Mouse (Mus musculus) E14TG2a.4 (cell line): ENCODE data around the gene Vav3.

Experiments
- CTCF ChIP-seq: conservative IDR thresholded peaks from 2 replicates; pipeline ENCODE4 v1.5.1; 2014; ENCODE audit warnings: low read length
- NANOG ChIP-seq: IDR thresholded peaks from 2 replicates; pipeline ENCODE4 v1.6.1; 2014; ENCODE audit warnings: borderline replicate concordance, low read length, mixed read lengths
- POU5F1 ChIP-seq: IDR thresholded peaks from 2 replicates; pipeline ENCODE4 v1.6.1; 2014; ENCODE audit warnings: low read length, borderline replicate concordance

GRCm38 (mm10) chr3:109640796-109641195 lies 300.3 kb downstream of the Vav3 start:
- no peak for TF ChIP-seq CTCF
- TF ChIP-seq NANOG, result no peak
- TF ChIP-seq POU5F1, result no peak
